Mouse (Mus musculus) myocyte (in vitro differentiated cells): ENCODE measurements around the gene Wnt10a. TPM values are rescaled to one million over a fixed set of nuclear protein-coding genes. Genes with fewer than 3 reads are reported as not detected.

Source experiments
- H3K27me3 ChIP-seq: one replicate; pipeline ENCODE4 v1.6.1; 2011; ENCODE audit not compliant: control insufficient read depth, insufficient read depth, insufficient read length
- H3K36me3 ChIP-seq: one replicate; pipeline ENCODE4 v1.6.1; 2011; ENCODE audit not compliant: control insufficient read depth, insufficient read depth
- H3K4me2 ChIP-seq: one replicate; pipeline ENCODE4 v1.6.1; 2011; ENCODE audit warnings: low read depth, control low read depth
- H3K4me3 ChIP-seq: one replicate; pipeline ENCODE4 v1.5.1; 2011; ENCODE audit warnings: mild to moderate bottlenecking, control low read depth, moderate library complexity
- H3K79me2 ChIP-seq: one replicate; pipeline ENCODE4 v1.6.1; 2011; ENCODE audit not compliant: control insufficient read depth, insufficient read depth
- H3ac ChIP-seq: one replicate; pipeline ENCODE4 v1.6.1; 2011; ENCODE audit not compliant: control insufficient read depth, insufficient read length
- CEBPB ChIP-seq: IDR thresholded peaks from 2 replicates; pipeline ENCODE4 v1.6.1; 2011; ENCODE audit warnings: mild to moderate bottlenecking, moderate library complexity; ENCODE audit not compliant: poor library complexity, insufficient read depth, severe bottlenecking
- E2F4 ChIP-seq: IDR thresholded peaks from one replicate; pipeline ENCODE4 v1.6.1; 2011; ENCODE audit warnings: mild to moderate bottlenecking, control low read depth, moderate library complexity; ENCODE audit not compliant: insufficient read depth
- MAX ChIP-seq: IDR thresholded peaks from one replicate; pipeline ENCODE4 v1.6.1; 2011; ENCODE audit warnings: low read depth, mild to moderate bottlenecking, control low read depth
- MYOD1 ChIP-seq, 3 experiments: IDR thresholded peaks; one replicate each; pipeline ENCODE4 v1.6.1; 2011; ENCODE audit warnings: control low read depth in 2 of 3, low read depth in 2 of 3, mild to moderate bottlenecking in 2 of 3, moderate library complexity in 1 of 3; ENCODE audit not compliant: insufficient read length in 2 of 3, control insufficient read depth in 1 of 3
- MYOG ChIP-seq, 3 experiments: IDR thresholded peaks; one replicate each; pipeline ENCODE4 v1.6.1; 2011; ENCODE audit warnings: control low read depth in 2 of 3, low read depth in 2 of 3, mild to moderate bottlenecking in 2 of 3; ENCODE audit not compliant: insufficient read length in 2 of 3, control insufficient read depth in 1 of 3, insufficient read depth in 1 of 3
- POLR2A ChIP-seq: IDR thresholded peaks from one replicate; pipeline ENCODE4 v1.6.1; 2011; ENCODE audit warnings: low read depth, mild to moderate bottlenecking, control low read depth, moderate library complexity; ENCODE audit not compliant: insufficient read length
- POLR2AphosphoS2 ChIP-seq: IDR thresholded peaks from one replicate; pipeline ENCODE4 v1.6.1; 2011; ENCODE audit warnings: low read depth, control low read depth; ENCODE audit not compliant: insufficient read length
- REST ChIP-seq: IDR thresholded peaks from one replicate; pipeline ENCODE4 v1.6.1; 2011; ENCODE audit warnings: mild to moderate bottlenecking, control low read depth, moderate library complexity; ENCODE audit not compliant: insufficient read depth, insufficient read length
- SRF ChIP-seq: IDR thresholded peaks from one replicate; pipeline ENCODE4 v1.6.1; 2011; ENCODE audit warnings: low read depth; ENCODE audit not compliant: control insufficient read depth, insufficient read length
- TCF12 ChIP-seq: IDR thresholded peaks from one replicate; pipeline ENCODE4 v1.6.1; 2011; ENCODE audit warnings: mild to moderate bottlenecking, control low read depth; ENCODE audit not compliant: poor library complexity, insufficient read depth, severe bottlenecking
- TCF3 ChIP-seq: IDR thresholded peaks from one replicate; pipeline ENCODE4 v1.6.1; 2011; ENCODE audit warnings: low read depth, control low read depth; ENCODE audit not compliant: insufficient read length
- USF1 ChIP-seq: IDR thresholded peaks from one replicate; pipeline ENCODE4 v1.6.1; 2011; ENCODE audit warnings: low read depth, mild to moderate bottlenecking, control low read depth, moderate library complexity
- polyA plus RNA-seq: library from polyadenylated mRNA; unstranded; fragments of >200 nt; fragmentation: generic; extraction: Trizol; gene quantifications from one replicate; pipeline ENCODE4 v1.2.1, GENCODE M21; 2012; ENCODE audit warnings: missing spikeins

The Wnt10a gene
- polyA plus RNA-seq, result 44.0 TPM

GRCm38 (mm10) chr1:74791249-74791648 is at the start of gene Wnt10a:
Wnt10a (plus strand) TSS chr1:74791516.
- Histone ChIP-seq H3K79me2 (peaks cover 5% of the 10 kb centered on the region), H3K27me3 (no peaks in the 10 kb centered on the region), H3K4me3 (peak within 1 kb of the TSS; percentile 27), H3ac (peak within 1 kb of the TSS; percentile 70), H3K36me3 (no peaks in the 10 kb centered on the region), H3K4me2 (peak within 1 kb of the TSS; percentile 77)
- no peak for TF ChIP-seq TCF3
- peak in 1 of 3 experiments; percentile 52 for TF ChIP-seq MYOG (IDR thresholded peaks at IDR 0.05; ENCODE audit: control insufficient read depth in 1 of 3, insufficient read depth in 1 of 3, insufficient read length in 2 of 3, low read depth in 2 of 3)
- TF ChIP-seq MYOD1 (IDR thresholded peaks at IDR 0.05; ENCODE audit: control insufficient read depth in 1 of 3, insufficient read length in 2 of 3, low read depth in 2 of 3), result peak in 1 of 3 experiments; percentile 56

- Histone ChIP-seq H3K4me2 (peak overlapping the region; percentile 97), H3K36me3 (peaks cover 9% of the 10 kb centered on the region), H3ac (no peak overlapping the region), H3K27me3 (no peaks in the 10 kb centered on the region), H3K79me2 (no peaks in the 10 kb centered on the region), H3K4me3 (peak overlapping the region; percentile 31)
- TF ChIP-seq TCF12 (peak; percentile 80), MYOG (IDR thresholded peaks at IDR 0.05; ENCODE audit: control insufficient read depth in 1 of 3, insufficient read depth in 1 of 3, insufficient read length in 2 of 3, low read depth in 2 of 3) (peak; percentile 77 to 99 (median 96)), USF1 (no peak), MYOD1 (IDR thresholded peaks at IDR 0.05; ENCODE audit: control insufficient read depth in 1 of 3, insufficient read length in 2 of 3, low read depth in 2 of 3) (peak; percentile 56 to 98 (median 92)), CEBPB (no peak), POLR2AphosphoS2 (no peak), TCF3 (peak; percentile 87), E2F4 (no peak), SRF (no peak), REST (no peak), MAX (no peak), POLR2A (peak; percentile 41)
Measured at GRCm38 (mm10) chr1:74747335-74747734, 44.0 kb upstream of the Wnt10a start.

- peak within 1 kb of the TSS; percentile 97 for H3K4me2 ChIP-seq
- peak within 1 kb of the TSS; percentile 31 for H3K4me3 ChIP-seq
- no peaks in the 10 kb centered on the region for H3K36me3 ChIP-seq
- no peaks in the 10 kb centered on the region for H3K79me2 ChIP-seq
- no peaks in the 10 kb centered on the region for H3K27me3 ChIP-seq
- H3ac ChIP-seq, result peak within 1 kb of the TSS; percentile 6
- TF ChIP-seq MAX (no peak), REST (no peak), USF1 (no peak), TCF12 (peak; percentile 21), CEBPB (no peak), TCF3 (peak; percentile 0), E2F4 (no peak), POLR2A (peak; percentile 63), SRF (no peak), POLR2AphosphoS2 (peak; percentile 54), MYOG (IDR thresholded peaks at IDR 0.05; ENCODE audit: control insufficient read depth in 1 of 3, insufficient read depth in 1 of 3, insufficient read length in 2 of 3, low read depth in 2 of 3) (peak; percentile 45 to 90 (median 64)), MYOD1 (IDR thresholded peaks at IDR 0.05; ENCODE audit: control insufficient read depth in 1 of 3, insufficient read length in 2 of 3, low read depth in 2 of 3) (peak; percentile 78 to 82 (median 80))
Measured at GRCm38 (mm10) chr1:74748643-74749271, 42.6 kb upstream of the Wnt10a start, which contains the start of gene Prkag3. Prkag3 (minus strand) TSS chr1:74749221.

- Histone ChIP-seq H3ac (peak overlapping the region; percentile 6), H3K36me3 (no peaks in the 10 kb centered on the region), H3K4me3 (peak overlapping the region; percentile 31), H3K27me3 (no peaks in the 10 kb centered on the region), H3K79me2 (no peaks in the 10 kb centered on the region), H3K4me2 (peak overlapping the region; percentile 97)
- TF ChIP-seq REST (no peak), MYOG (IDR thresholded peaks at IDR 0.05; ENCODE audit: control insufficient read depth in 1 of 3, insufficient read depth in 1 of 3, insufficient read length in 2 of 3, low read depth in 2 of 3) (peak; percentile 54 to 92 (median 61)), USF1 (no peak), MAX (no peak), POLR2A (peak; percentile 70), TCF3 (no peak), POLR2AphosphoS2 (peak; percentile 50), CEBPB (no peak), MYOD1 (IDR thresholded peaks at IDR 0.05; ENCODE audit: control insufficient read depth in 1 of 3, insufficient read length in 2 of 3, low read depth in 2 of 3) (peak; percentile 14 to 88 (median 80)), SRF (peak; percentile 50), E2F4 (no peak), TCF12 (peak; percentile 37)
Measured at GRCm38 (mm10) chr1:74749301-74749700, 42.0 kb upstream of the Wnt10a start.

- H3K4me2 ChIP-seq, result no peak overlapping the region
- no peaks in the 10 kb centered on the region for H3K36me3 ChIP-seq
- no peak overlapping the region for H3K4me3 ChIP-seq
- no peaks in the 10 kb centered on the region for H3K27me3 ChIP-seq
- no peaks in the 10 kb centered on the region for H3K79me2 ChIP-seq
- H3ac ChIP-seq, result no peak overlapping the region
- no peak for TF ChIP-seq TCF12
- TF ChIP-seq USF1, result no peak
- TF ChIP-seq CEBPB, result no peak
- TF ChIP-seq E2F4, result no peak
- no peak for TF ChIP-seq MYOD1 (IDR thresholded peaks at IDR 0.05; ENCODE audit: control insufficient read depth in 1 of 3, insufficient read length in 2 of 3, low read depth in 2 of 3)
- TF ChIP-seq MAX, result no peak
- no peak for TF ChIP-seq REST
- TF ChIP-seq SRF, result no peak
- no peak for TF ChIP-seq POLR2A
- TF ChIP-seq POLR2AphosphoS2, result no peak
- TF ChIP-seq TCF3, result no peak
- no peak for TF ChIP-seq MYOG (IDR thresholded peaks at IDR 0.05; ENCODE audit: control insufficient read depth in 1 of 3, insufficient read depth in 1 of 3, insufficient read length in 2 of 3, low read depth in 2 of 3)
Measured at GRCm38 (mm10) chr1:74750683-74751082, 40.6 kb upstream of the Wnt10a start.
